Mouse (Mus musculus) lung, postnatal 0 days (tissue): Measurements from ENCODE around the gene Htatip2.

Experiments
- CTCF ChIP-seq: IDR thresholded peaks from 2 replicates; pipeline ENCODE4 v1.5.1; 2016; ENCODE audit warnings: antibody characterized with exemption, mild to moderate bottlenecking
- EP300 ChIP-seq: IDR thresholded peaks from 2 replicates; pipeline ENCODE4 v1.6.1; 2016; ENCODE audit warnings: antibody characterized with exemption, mild to moderate bottlenecking, control low read depth

- TF ChIP-seq EP300 (no peak), CTCF (no peak)
Measured at GRCm38 (mm10) chr7:49821370-49821769, 62.5 kb downstream of the Htatip2 start.
